Mouse (Mus musculus) thymus, adult 2 months (tissue): ENCODE results near the gene Ssr1.

ENCODE experiments used
- CTCF ChIP-seq: fragments of 200-500 bp; IDR thresholded peaks from 2 replicates; pipeline ENCODE4 v1.5.1; 2012; ENCODE audit warnings: mild to moderate bottlenecking, control low read depth, low read length, moderate library complexity, borderline replicate concordance; ENCODE audit not compliant: control insufficient read depth, poor library complexity, insufficient read depth; ENCODE audit errors: extremely low read depth
- POLR2A ChIP-seq: fragments of 200-500 bp; IDR thresholded peaks from 2 replicates; pipeline ENCODE4 v1.6.1; 2012; ENCODE audit warnings: mild to moderate bottlenecking, low read length, control low read depth, moderate library complexity; ENCODE audit not compliant: control insufficient read depth, poor library complexity, insufficient read depth; ENCODE audit errors: extremely low read depth

DNA sequence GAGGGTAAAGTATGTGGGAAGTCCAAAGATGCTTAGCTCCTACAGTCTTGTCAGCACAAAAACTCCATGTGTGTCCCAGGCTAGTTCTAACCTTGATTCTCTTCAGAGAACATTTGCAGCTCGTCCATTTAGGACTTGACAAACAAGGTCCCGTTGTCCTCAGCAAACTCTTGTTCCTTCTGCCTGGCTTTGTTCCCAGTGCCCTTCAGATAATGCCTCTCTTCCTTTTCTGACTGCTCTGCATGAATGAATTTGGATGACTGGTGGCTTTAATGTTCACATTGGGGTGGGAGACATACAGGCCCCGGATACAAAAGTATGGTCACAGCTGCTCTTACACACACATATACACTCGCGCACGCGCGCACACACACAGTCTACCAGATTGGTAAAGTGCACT is 59.1 kb downstream of the Ssr1 start:
- no peak for TF ChIP-seq CTCF
- TF ChIP-seq POLR2A = no peak
